Mouse (Mus musculus): Measurements from ENCODE around the gene Khdc4. TPM values are rescaled to one million over a fixed set of nuclear protein-coding genes. Genes with fewer than 3 reads are reported as not detected.
"Not testable (repeated sequence)": the region's sequence is repeated elsewhere in the genome, so short reads cannot be mapped to it uniquely, and the experiment has no call there.

Khdc4 gene
- total and polyA plus RNA-seq, 3 experiments, result 47.4 to 71.0 TPM; not detected in 1

DNA sequence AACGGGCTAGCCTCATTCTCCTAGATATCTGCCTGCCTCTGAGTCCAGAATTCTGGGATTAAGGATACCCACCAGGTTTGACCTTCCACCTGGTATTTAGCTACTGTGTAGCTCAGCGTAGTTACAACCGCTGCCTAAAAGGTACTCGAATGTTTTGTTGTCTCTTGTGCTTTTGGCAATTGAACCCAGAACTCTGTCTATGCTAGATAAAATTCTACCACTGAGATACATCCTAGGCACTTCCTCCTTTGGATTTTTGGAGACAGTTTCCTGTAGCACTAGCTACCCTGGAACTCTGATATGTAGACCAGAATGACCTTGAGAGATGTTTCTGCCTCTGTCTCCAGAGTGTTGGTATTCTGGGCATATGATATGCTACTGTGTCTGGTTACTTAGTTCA lies 28.1 kb downstream of the Khdc4 start (continued):
- no peak for TF ChIP-seq CHD1 (IDR thresholded peaks at IDR 0.05; ENCODE audit: low read depth, low read length)
- peak; percentile 56; the same call in 1 of the 2 replicates for TF ChIP-seq GATA1 (IDR thresholded peaks at IDR 0.05; ENCODE audit: low read depth, low read length)

DNA sequence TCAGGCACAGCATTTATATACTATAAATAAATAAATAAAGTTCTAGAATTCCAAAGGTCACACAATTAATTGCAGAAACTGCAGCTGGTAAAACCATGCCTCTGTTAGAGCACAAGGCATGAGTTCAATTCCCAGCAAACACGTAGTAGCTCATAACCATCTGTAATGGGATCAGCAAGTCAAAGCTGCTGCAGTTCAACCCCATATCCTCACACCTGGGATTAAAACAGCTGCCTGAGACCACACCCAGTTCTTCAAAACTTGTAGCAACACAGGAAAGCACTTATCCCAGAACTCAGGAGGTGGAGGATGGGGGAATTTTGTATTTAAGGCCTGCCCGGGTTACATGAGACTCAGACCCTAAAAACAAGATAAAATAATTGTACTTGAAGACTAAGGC lies 29.1 kb downstream of the Khdc4 start:
- peaks cover 19 to 20% of the 10 kb centered on the region in 2 experiments for H3K4me1 ChIP-seq (ENCODE audit: control insufficient read depth in 1 of 2, insufficient read depth in 2 of 2, low read length in 2 of 2)
- H3K4me3 ChIP-seq (ENCODE audit: control insufficient read depth in 1 of 2, insufficient read depth in 1 of 2, low read depth in 2 of 2, low read length in 2 of 2), result no peak overlapping the region
- no peak for DNase-seq (ENCODE audit: low read depth, low spot score)
- no peaks in the 10 kb centered on the region for H3K27me3 ChIP-seq (ENCODE audit: control insufficient read depth in 1 of 2, insufficient read depth in 2 of 2, low read length in 2 of 2)
- no peak overlapping the region for H3K27ac ChIP-seq (ENCODE audit: control insufficient read depth, low read depth, low read length)
- TF ChIP-seq ZKSCAN1 (IDR thresholded peaks at IDR 0.05; ENCODE audit: low read depth, low read length) (no peak), SIN3A (IDR thresholded peaks at IDR 0.05; ENCODE audit: low read length) (0 out of 2 replicates have a peak, but pooled peaks have one; percentile 22), BHLHE40 (IDR thresholded peaks at IDR 0.05; ENCODE audit: borderline replicate concordance, low read depth, low read length) (0 out of 2 replicates have a peak, but pooled peaks have one; percentile 13), MEF2A (IDR thresholded peaks at IDR 0.05; ENCODE audit: extremely low read depth, insufficient replicate concordance, low read depth, low read length, poor library complexity, severe bottlenecking) (no peak), MAFK (IDR thresholded peaks at IDR 0.05; ENCODE audit: borderline replicate concordance, low read depth, low read length) (0 out of 2 replicates have a peak, but pooled peaks have one; percentile 17), ZNF384 (IDR thresholded peaks at IDR 0.05; ENCODE audit: low read depth, low read length) (no peak), POLR2A (IDR thresholded peaks at IDR 0.05; ENCODE audit: control insufficient read depth in 1 of 2, insufficient read depth in 1 of 2, low read depth in 1 of 2, low read length in 2 of 2, poor library complexity in 1 of 2) (peak in 1 of 2 experiments; percentile 14; a peak in 1 of 4 replicates), USF1 (IDR thresholded peaks at IDR 0.05; ENCODE audit: low read depth, low read length) (no peak), CHD1 (IDR thresholded peaks at IDR 0.05; ENCODE audit: low read depth, low read length) (no peak), POLR2AphosphoS2 (IDR thresholded peaks at IDR 0.05; ENCODE audit: low read length) (peak; percentile 55)
- H3K36me3 ChIP-seq (ENCODE audit: control insufficient read depth in 1 of 2, insufficient read depth in 2 of 2, low read length in 2 of 2), result peaks cover 33 to 35% of the 10 kb centered on the region in 2 experiments
- no peak overlapping the region for H3K9ac ChIP-seq (ENCODE audit: control insufficient read depth, low read depth, low read length, poor library complexity, severe bottlenecking)
- no peaks in the 10 kb centered on the region for H3K9me3 ChIP-seq (replicated peaks; ENCODE audit: insufficient read depth, low read length)
- H3K79me2 ChIP-seq (ENCODE audit: control insufficient read depth, insufficient read depth, low read length, poor library complexity), result peaks cover 8% of the 10 kb centered on the region; the same call in 1 of the 2 replicates

DNA sequence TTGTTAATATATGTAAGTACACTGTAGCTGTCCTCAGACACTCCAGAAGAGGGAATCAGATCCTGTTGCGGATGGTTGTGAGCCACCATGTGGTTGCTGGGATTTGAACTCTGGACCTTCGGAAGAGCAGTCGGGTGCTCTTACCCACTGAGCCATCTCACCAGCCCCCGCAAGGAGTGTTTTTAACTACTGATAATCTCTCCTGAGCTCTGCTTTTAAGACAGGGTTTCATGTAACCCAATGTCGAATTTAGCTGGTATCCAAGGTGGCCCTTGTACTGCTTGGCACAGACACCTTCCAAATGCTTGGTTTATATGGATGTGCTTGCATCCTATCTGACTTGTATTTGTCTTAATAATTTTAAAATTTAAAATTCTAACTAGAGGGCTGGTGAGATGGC lies 30.1 kb downstream of the Khdc4 start:
- not testable (repeated sequence) for DNase-seq (ENCODE audit: low read depth, low spot score); H3K9me3 ChIP-seq (replicated peaks; ENCODE audit: insufficient read depth, low read length); H3K4me3 ChIP-seq (ENCODE audit: control insufficient read depth in 1 of 2, insufficient read depth in 1 of 2, low read depth in 2 of 2, low read length in 2 of 2); H3K27me3 ChIP-seq (ENCODE audit: control insufficient read depth in 1 of 2, insufficient read depth in 2 of 2, low read length in 2 of 2); H3K79me2 ChIP-seq (ENCODE audit: control insufficient read depth, insufficient read depth, low read length, poor library complexity); H3K27ac ChIP-seq (ENCODE audit: control insufficient read depth, low read depth, low read length); H3K9ac ChIP-seq (ENCODE audit: control insufficient read depth, low read depth, low read length, poor library complexity, severe bottlenecking)
- Histone ChIP-seq H3K36me3 (ENCODE audit: control insufficient read depth in 1 of 2, insufficient read depth in 2 of 2, low read length in 2 of 2) (peaks cover 29 to 33% of the 10 kb centered on the region in 2 experiments), H3K4me1 (ENCODE audit: control insufficient read depth in 1 of 2, insufficient read depth in 2 of 2, low read length in 2 of 2) (peaks cover 19 to 20% of the 10 kb centered on the region in 2 experiments)
- TF ChIP-seq TBP (IDR thresholded peaks at IDR 0.05; ENCODE audit: low read depth, low read length), result peak; percentile 83

Data from MEL (cell line).